Mouse (Mus musculus) ES-Bruce4 (cell line): ENCODE measurements around the gene Zfpm1.

Experiments used
- CTCF ChIP-seq: IDR thresholded peaks from one replicate; pipeline ENCODE4 v1.8.1; 2011; ENCODE audit warnings: low read depth, low read length
- EP300 ChIP-seq: IDR thresholded peaks from 2 replicates; pipeline ENCODE4 v1.6.1; 2011; ENCODE audit warnings: low read depth, low read length; ENCODE audit not compliant: insufficient read depth
- POLR2A ChIP-seq: IDR thresholded peaks from one replicate; pipeline ENCODE4 v1.8.1; 2011; ENCODE audit warnings: low read length; ENCODE audit not compliant: insufficient read depth

DNA sequence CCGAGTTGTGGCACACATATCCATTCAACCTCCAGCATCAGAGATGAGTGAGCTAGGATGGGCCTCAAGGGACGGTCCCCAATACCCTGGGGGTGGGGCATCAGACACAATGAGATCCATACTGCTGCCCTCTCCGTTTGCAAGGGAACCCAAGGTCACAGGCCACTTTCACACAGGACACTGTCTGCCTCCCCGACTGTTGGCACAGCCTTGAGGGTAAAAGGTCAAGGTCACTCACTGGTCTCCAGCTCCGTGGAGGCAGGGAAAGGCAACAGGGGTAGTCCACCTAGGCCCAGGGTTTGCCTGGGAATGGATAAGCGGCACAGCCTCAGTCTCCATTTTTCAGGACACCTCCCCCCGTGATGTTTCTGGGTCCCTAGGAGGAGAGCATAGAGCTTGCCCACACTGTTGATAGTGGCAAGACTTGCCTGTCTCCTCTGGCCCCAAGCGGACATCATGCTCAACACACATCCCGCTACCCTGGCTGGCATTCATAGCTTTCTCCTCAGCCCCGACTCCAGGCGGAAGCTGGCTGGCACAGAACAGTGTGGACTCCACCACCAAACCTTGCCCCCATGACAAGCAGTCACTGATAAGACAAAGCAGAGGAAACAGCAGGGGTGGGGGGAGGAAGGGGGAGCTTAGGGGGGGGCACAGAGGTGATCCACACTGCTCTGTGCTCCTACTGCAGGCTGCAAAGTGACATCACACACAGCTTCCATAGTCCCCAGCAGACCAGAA lies 7.1 kb upstream of the Zfpm1 start:
- TF ChIP-seq POLR2A (no peak), CTCF (no peak), EP300 (no peak)
